Mouse (Mus musculus) embryo, embryonic 10.5 days (tissue): Measurements from ENCODE around the gene 4921509C19Rik.
"Not testable (repeated sequence)": the region's sequence is repeated elsewhere in the genome, so short reads cannot be mapped to it uniquely, and the experiment has no call there.

ENCODE experiments used
- DNase-seq: peaks from one replicate; pipeline ENCODE4 v3.0.0-alpha.2; 2015; ENCODE audit warnings: low spot score

The 4921509C19Rik gene

GRCm38 (mm10) chr2:151476053-151476452, at the start of gene 4921509C19Rik:
4921509C19Rik (minus strand) TSS chr2:151476153.
- not testable (repeated sequence) for DNase-seq

- DNase-seq = no peak
These were observed 49.6 kb upstream of the 4921509C19Rik start for GRCm38 (mm10) chr2:151525520-151525919.

GRCm38 (mm10) chr2:151524324-151525041, 48.5 kb upstream of the 4921509C19Rik start:
- DNase-seq = no peak

- no peak for DNase-seq
These were observed 43.0 kb upstream of the 4921509C19Rik start for GRCm38 (mm10) chr2:151519000-151519399.

GRCm38 (mm10) chr2:151513525-151514285, 37.8 kb upstream of the 4921509C19Rik start:
- peak; percentile 4 for DNase-seq

GRCm38 (mm10) chr2:151512199-151512598, 36.2 kb upstream of the 4921509C19Rik start:
- no peak for DNase-seq

- peak; percentile 4 for DNase-seq
These were observed 28.3 kb upstream of the 4921509C19Rik start for GRCm38 (mm10) chr2:151504226-151504625.

- no peak for DNase-seq
These were observed 24.6 kb upstream of the 4921509C19Rik start for GRCm38 (mm10) chr2:151500442-151501007.

- DNase-seq = no peak
These were observed 22.4 kb upstream of the 4921509C19Rik start for GRCm38 (mm10) chr2:151498358-151498757.

GRCm38 (mm10) chr2:151494035-151494803, 18.3 kb upstream of the 4921509C19Rik start, which contains the start of gene Nsfl1c:
Nsfl1c (plus strand) TSS chr2:151494182.
- peak; percentile 96 for DNase-seq

GRCm38 (mm10) chr2:151486496-151486895, 10.5 kb upstream of the 4921509C19Rik start:
- no peak for DNase-seq

GRCm38 (mm10) chr2:151434971-151435370, 41.0 kb downstream of the 4921509C19Rik start:
- not testable (repeated sequence) for DNase-seq

GRCm38 (mm10) chr2:151434203-151434602, 41.8 kb downstream of the 4921509C19Rik start:
- peak; percentile 1 for DNase-seq
